Mouse (Mus musculus) hindbrain, embryonic 11.5 days (tissue): ENCODE results near the gene Tmem206. TPM values are rescaled to one million over a fixed set of nuclear protein-coding genes. Genes with fewer than 3 reads are reported as not detected.

Experiments used
- ATAC-seq: fragments of 200-750 bp; cut with Nextera tagmentation; 2 replicates; pipeline ENCODE4 v1.8.0; 2017; ENCODE audit warnings: mild to moderate bottlenecking, moderate TSS enrichment, moderate library complexity; ENCODE audit not compliant: low FRiP score
- DNase-seq: peaks from one replicate; pipeline ENCODE4 v3.0.0-alpha.2; 2015; ENCODE audit warnings: low spot score
- H3K27ac ChIP-seq: fragments of 300-500 bp; sonication (generic); 2 replicates; pipeline ENCODE4 v1.5.1; 2014; ENCODE audit warnings: mild to moderate bottlenecking, low read depth, low read length
- H3K27me3 ChIP-seq: fragments of 300-500 bp; sonication (generic); 2 replicates; pipeline ENCODE4 v1.6.1; 2014; ENCODE audit warnings: mild to moderate bottlenecking, low read length, moderate library complexity, mixed read lengths; ENCODE audit not compliant: control insufficient read depth, insufficient read depth
- H3K36me3 ChIP-seq: fragments of 300-500 bp; sonication (generic); 2 replicates; pipeline ENCODE4 v1.6.1; 2014; ENCODE audit warnings: mild to moderate bottlenecking, low read length, moderate library complexity, mixed read lengths; ENCODE audit not compliant: control insufficient read depth, insufficient read depth
- H3K4me1 ChIP-seq: fragments of 300-500 bp; sonication (generic); replicated peaks from 2 replicates; pipeline ENCODE4 v1.6.1; 2014; ENCODE audit warnings: low read length, mixed read lengths; ENCODE audit not compliant: control insufficient read depth, insufficient read depth
- H3K4me2 ChIP-seq: fragments of 300-500 bp; sonication (generic); replicated peaks from 2 replicates; pipeline ENCODE4 v1.6.1; 2014; ENCODE audit warnings: mild to moderate bottlenecking, low read depth, low read length
- H3K4me3 ChIP-seq: fragments of 300-500 bp; sonication (generic); 2 replicates; pipeline ENCODE4 v1.5.1; 2014; ENCODE audit warnings: low read depth, low read length
- H3K9ac ChIP-seq: fragments of 300-500 bp; sonication (generic); 2 replicates; pipeline ENCODE4 v1.6.1; 2014; ENCODE audit warnings: low read depth, low read length
- H3K9me3 ChIP-seq: fragments of 300-500 bp; sonication (generic); 2 replicates; pipeline ENCODE4 v1.6.1; 2016; ENCODE audit warnings: low read length; ENCODE audit not compliant: control insufficient read depth
- WGBS: fragments of 180-500 bp; shearing (Covaris S2); extraction: QIAGEN DNeasy Blood & Tissue Kit; methylation state at CpG from one replicate; pipeline ENCODE4 v1.1.7; 2014; 5-methylcytosine and 5-hydroxymethylcytosine counted together
- polyA plus RNA-seq: library from polyadenylated mRNA; unstranded; fragments of >200 nt; fragmentation: Nextera tagmentation; extraction: Ambion mirVana; gene quantifications from 2 replicates; pipeline ENCODE4 v1.2.1, GENCODE M21; 2014

Tmem206 gene
- polyA plus RNA-seq, 1 experiment from 2014 or later, result 39.7 TPM

DNA sequence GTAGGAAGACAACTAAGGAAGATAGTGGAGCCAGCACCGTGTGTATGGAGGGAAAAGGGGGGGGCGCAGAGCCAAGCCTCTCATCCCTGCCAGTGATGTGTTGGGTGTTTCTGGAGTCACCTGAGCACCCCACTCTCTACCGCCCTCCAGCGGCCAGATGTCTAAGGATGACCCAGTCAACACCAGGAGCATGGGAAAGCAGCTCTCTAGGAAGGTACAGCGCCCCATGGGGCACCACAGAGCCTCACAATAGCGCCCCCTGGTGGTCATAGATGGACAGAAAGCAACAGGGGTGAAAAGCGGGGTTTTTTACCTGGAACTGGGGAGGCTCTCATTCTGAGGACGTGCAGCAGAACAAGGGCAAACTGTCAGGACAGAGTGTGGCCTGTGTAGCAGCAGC, 37.0 kb upstream of the Tmem206 start:
- H3K4me3 ChIP-seq, result no peak overlapping the region
- H3K9me3 ChIP-seq, result no peaks in the 10 kb centered on the region
- no peaks in the 10 kb centered on the region for H3K27me3 ChIP-seq
- no peaks in the 10 kb centered on the region for H3K36me3 ChIP-seq
- DNase-seq (peak; percentile 56), ATAC-seq (no peak)
- H3K9ac ChIP-seq, result no peak overlapping the region
- no peak overlapping the region for H3K27ac ChIP-seq
- no peaks in the 10 kb centered on the region for H3K4me1 ChIP-seq
- H3K4me2 ChIP-seq, result no peak overlapping the region
- WGBS, result 26% methylated on average over 8 of the region's 8 CpGs

DNA sequence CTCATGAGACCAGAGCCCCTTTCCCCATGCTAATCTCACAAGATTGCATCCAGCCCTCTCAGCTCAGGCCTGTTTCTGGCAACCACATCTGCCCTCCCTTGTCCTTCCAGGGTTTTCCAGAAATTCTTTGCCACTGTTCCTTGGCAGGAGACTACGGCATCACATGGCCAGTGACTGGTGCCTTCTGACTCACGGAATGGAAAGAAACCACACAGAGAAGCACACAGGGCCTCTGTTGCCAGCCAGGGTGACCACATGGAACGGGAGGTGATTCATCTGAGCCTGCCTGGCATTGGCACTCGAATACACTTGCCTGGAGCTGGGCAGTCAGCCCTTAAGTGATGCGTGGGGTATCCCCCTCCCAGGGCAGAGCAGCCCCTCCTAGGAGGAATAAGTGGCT, 33.4 kb upstream of the Tmem206 start:
- ATAC-seq, result no peak
- no peaks in the 10 kb centered on the region for H3K9me3 ChIP-seq
- 75% methylated on average over 5 of the region's 5 CpGs for WGBS

DNA sequence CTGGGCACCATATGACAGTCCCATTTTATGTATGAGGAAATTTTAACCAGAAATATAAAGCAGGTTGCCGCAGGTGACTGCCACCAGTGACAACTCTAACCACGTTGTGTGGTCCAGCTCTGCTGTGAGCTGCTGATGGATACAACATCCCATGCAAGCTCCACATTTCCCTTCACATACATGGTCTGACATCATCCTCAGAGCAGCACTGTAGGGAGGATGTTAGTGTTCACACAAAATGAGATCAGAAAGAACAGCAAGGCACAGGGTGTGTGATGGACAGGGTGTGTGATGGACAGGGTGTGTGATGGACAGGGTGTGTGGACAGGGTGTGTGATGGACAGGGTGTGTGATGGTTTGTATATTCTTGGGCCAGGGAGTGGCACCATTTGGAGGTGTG, 32.7 kb upstream of the Tmem206 start:
- Histone ChIP-seq H3K27me3 (no peaks in the 10 kb centered on the region), H3K9ac (no peak overlapping the region), H3K4me2 (no peak overlapping the region), H3K27ac (no peak overlapping the region), H3K4me1 (no peaks in the 10 kb centered on the region), H3K36me3 (no peaks in the 10 kb centered on the region), H3K9me3 (no peaks in the 10 kb centered on the region), H3K4me3 (no peak overlapping the region)
- DNase-seq (no peak), ATAC-seq (no peak)
- WGBS, result 77% methylated on average over 2 of the region's 2 CpGs

More for the DNA sequence above, 33.4 kb upstream of the Tmem206 start:
- H3K4me3 ChIP-seq, result no peak overlapping the region
- H3K4me2 ChIP-seq, result no peak overlapping the region
- H3K27me3 ChIP-seq, result no peaks in the 10 kb centered on the region
- H3K27ac ChIP-seq, result no peak overlapping the region
- DNase-seq, result no peak
- H3K36me3 ChIP-seq, result no peaks in the 10 kb centered on the region
- no peaks in the 10 kb centered on the region for H3K4me1 ChIP-seq
- H3K9ac ChIP-seq, result no peak overlapping the region

DNA sequence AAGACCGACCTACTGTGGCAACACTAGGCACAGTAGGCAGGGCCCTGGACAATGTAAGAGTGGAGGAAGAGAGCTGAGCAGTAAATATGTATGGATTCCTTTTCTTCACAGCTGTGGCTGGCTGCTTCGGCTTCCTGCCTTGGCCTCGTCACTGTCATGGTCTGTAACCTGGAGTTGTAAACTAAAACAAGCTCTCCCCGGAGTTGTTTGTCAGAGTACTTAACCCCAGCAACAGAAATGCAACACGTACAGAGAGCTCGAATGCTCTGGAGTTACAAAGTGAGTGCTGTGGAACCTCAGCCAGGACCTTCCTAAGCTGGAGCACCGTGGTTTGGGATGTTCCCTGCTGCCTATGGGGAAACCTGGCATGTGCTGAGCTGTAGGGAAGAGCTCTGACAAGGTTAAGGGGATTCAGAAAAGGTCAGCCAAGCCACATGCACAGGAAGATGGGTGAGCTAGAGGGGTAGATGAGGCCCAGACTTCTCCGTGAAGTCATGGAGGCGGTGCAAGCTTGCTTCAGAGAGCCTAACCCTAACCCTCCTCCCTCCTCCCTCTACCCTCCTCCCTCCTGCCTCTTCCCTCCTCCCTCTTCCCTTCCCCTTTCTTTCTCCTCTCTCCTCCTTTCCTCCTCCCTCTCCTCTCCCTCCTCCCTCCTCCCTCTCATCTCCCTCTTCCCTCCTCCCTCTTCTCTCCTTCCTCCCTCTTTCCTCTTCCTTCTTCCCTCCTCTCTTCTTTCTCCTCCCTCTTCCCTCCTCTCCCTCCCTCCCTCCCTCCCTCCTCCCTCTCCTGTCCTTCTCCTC, 31.5 kb upstream of the Tmem206 start:
- 71% methylated on average over 9 of the region's 9 CpGs for WGBS
- H3K27ac ChIP-seq, result no peak overlapping the region
- no peaks in the 10 kb centered on the region for H3K36me3 ChIP-seq
- H3K4me1 ChIP-seq, result no peaks in the 10 kb centered on the region
- no peaks in the 10 kb centered on the region for H3K9me3 ChIP-seq
- no peaks in the 10 kb centered on the region for H3K27me3 ChIP-seq
- no peak overlapping the region for H3K4me3 ChIP-seq
- DNase-seq, result no peak
- ATAC-seq, result no peak
- H3K9ac ChIP-seq, result no peak overlapping the region
- H3K4me2 ChIP-seq, result no peak overlapping the region

DNA sequence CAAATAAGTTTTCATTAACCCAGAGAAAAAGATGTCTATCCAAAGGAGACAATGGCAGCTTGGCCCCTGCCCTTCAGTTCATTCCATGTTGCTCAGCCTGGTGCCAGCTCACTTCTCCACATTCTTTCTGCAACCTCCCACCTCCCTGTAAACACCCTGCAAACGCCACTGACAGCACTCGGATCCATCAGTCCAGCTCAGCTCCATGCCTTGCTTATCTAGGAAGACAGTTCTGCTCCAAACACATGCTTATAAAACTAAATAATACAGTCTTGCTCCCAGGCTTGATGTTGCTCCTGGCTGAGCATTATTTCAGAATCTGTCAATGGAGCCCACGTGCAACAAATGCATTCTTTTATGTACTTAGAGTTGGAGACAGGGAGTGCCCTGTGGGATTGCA, 29.9 kb upstream of the Tmem206 start:
- DNase-seq (no peak), ATAC-seq (no peak)
- Histone ChIP-seq H3K4me2 (no peak overlapping the region), H3K9me3 (no peaks in the 10 kb centered on the region), H3K27ac (no peak overlapping the region), H3K36me3 (no peaks in the 10 kb centered on the region), H3K9ac (no peak overlapping the region), H3K4me3 (no peak overlapping the region), H3K27me3 (no peaks in the 10 kb centered on the region), H3K4me1 (no peaks in the 10 kb centered on the region)
- WGBS, result 53% methylated on average over 3 of the region's 3 CpGs

DNA sequence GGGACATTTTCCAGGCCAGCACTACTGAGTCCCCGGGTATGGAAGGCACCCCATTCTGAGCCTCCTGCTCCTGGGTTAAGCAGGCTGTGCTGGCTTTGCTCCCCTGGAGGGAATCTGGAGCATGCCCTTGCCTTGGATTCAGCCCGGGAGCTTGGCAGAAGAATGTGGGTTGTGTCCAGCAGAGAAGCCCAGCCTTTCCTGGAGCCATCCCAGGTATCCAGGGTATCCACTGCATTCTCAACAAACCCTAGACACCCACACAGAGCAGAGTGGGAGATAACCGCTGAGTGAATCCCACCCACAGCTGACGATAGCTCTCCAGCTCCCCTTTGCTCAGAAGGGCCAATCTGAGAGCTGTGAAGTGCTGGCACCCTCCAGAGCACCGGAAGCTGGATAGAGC, 29.3 kb upstream of the Tmem206 start:
- Histone ChIP-seq H3K4me2 (no peak overlapping the region), H3K4me3 (no peak overlapping the region), H3K9me3 (no peaks in the 10 kb centered on the region), H3K27me3 (no peaks in the 10 kb centered on the region), H3K27ac (no peak overlapping the region), H3K36me3 (no peaks in the 10 kb centered on the region), H3K9ac (no peak overlapping the region), H3K4me1 (no peaks in the 10 kb centered on the region)
- no peak for DNase-seq
- 77% methylated on average over 5 of the region's 5 CpGs for WGBS
- ATAC-seq, result no peak

DNA sequence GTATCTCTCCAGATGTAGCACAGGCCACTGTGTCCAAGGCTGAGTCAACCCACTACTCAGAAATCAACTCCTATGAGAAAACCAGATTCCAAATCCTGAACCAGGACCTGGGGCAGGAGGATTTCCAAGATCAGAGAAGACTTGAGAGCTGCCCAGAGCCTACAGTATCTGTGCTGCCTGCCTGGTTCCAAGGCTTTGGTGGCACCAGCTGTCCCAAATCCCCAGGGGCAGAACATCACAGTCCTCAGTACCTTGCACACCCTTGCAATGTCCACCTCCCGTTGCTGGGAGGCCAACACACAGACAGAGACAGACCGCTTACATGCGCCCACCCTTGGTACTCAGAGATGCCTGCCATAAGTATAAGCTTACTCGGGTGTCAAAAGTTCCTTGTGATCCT, 27.4 kb upstream of the Tmem206 start:
- Histone ChIP-seq H3K9ac (no peak overlapping the region), H3K4me3 (no peak overlapping the region), H3K9me3 (no peaks in the 10 kb centered on the region), H3K27ac (no peak overlapping the region), H3K4me1 (no peaks in the 10 kb centered on the region), H3K36me3 (no peaks in the 10 kb centered on the region), H3K27me3 (no peaks in the 10 kb centered on the region), H3K4me2 (no peak overlapping the region)
- WGBS, result 94% methylated on average over 4 of the region's 4 CpGs
- DNase-seq (no peak), ATAC-seq (no peak)

DNA sequence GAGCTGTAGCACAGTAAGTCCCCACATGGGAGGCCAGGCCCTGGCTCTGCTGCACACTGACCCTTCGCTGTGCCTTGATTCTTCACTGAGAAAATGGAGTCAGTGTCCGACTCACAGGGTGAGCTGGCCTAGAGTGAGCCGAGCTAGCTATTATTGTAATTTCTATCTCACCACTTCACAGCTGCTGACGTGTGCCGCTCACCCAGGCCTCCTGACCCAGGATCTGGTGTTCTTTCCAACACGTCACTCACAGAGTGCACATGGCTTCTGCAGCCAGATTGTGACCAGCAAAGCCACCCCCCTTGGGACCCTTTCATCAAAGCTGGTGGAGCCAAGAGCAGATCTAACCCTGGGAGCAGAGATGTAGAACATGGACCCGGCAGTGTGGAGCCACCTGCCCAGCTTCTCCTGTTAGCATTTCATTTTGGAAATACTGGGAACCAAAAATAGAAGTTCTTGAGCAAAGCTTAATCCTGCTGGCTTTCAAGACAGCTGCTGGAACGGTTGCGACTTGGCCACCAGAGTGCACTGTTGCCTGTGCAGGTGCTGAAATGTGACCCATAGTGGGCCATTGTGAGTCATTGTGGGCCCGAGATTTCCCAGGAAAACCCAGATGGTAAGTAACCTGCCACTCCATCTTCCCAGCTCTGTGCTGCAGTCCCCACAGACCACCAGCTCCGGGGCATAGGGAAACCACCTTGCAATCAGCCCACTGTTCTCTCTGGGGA, 26.3 kb upstream of the Tmem206 start:
- Histone ChIP-seq H3K27me3 (no peaks in the 10 kb centered on the region), H3K4me1 (no peaks in the 10 kb centered on the region), H3K9me3 (no peaks in the 10 kb centered on the region), H3K4me2 (no peak overlapping the region), H3K4me3 (no peak overlapping the region), H3K27ac (no peak overlapping the region), H3K9ac (no peak overlapping the region), H3K36me3 (no peaks in the 10 kb centered on the region)
- DNase-seq, result peak; percentile 43
- WGBS, result 48% methylated on average over 11 of the region's 11 CpGs
- no peak for ATAC-seq

DNA sequence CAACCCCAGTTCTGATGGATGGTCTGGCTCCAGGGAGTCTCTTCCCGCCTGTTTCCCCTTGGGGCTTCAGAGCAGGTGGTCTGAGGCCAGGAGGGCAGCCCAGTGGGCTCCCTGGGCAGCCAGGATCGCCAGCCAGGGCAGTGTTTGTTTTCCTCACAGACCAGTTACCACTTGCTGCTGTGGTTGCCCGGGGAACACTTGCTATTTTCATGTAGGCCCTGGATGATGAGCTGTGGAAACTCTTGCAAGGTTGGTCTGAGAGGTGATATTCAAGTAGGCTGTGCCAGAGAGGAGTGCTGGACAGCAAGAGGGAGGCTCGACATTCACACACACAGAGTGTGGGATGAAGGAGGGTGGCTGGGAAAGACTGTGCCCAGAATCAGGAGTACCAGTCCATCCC, 23.8 kb upstream of the Tmem206 start:
- ATAC-seq, result no peak
- H3K27ac ChIP-seq, result no peak overlapping the region
- no peaks in the 10 kb centered on the region for H3K27me3 ChIP-seq
- 23% methylated on average over 4 of the region's 4 CpGs for WGBS
- H3K4me3 ChIP-seq, result no peak overlapping the region
- no peak for DNase-seq
- no peaks in the 10 kb centered on the region for H3K4me1 ChIP-seq
- no peak overlapping the region for H3K4me2 ChIP-seq
- no peaks in the 10 kb centered on the region for H3K9me3 ChIP-seq
- no peaks in the 10 kb centered on the region for H3K36me3 ChIP-seq
- H3K9ac ChIP-seq, result no peak overlapping the region
